Mouse (Mus musculus) kidney, adult 9 months (tissue): Measurements from ENCODE around the gene Galnt16.

ENCODE experiments used
- DNase-seq: peaks from one replicate; pipeline ENCODE4 v3.0.0; 2022

Gene Galnt16

GRCm38 (mm10) chr12:80517977-80518376 is at the start of gene Galnt16:
Galnt16 (plus strand) TSS chr12:80518277.
- no peak for DNase-seq

GRCm38 (mm10) chr12:80470206-80470605 is 47.9 kb upstream of the Galnt16 start:
- no peak for DNase-seq

GRCm38 (mm10) chr12:80471926-80472325 is 46.2 kb upstream of the Galnt16 start:
- DNase-seq = no peak

GRCm38 (mm10) chr12:80473731-80474130 is 44.3 kb upstream of the Galnt16 start:
- DNase-seq = no peak

- DNase-seq = no peak
Observed at GRCm38 (mm10) chr12:80479986-80480385, 38.1 kb upstream of the Galnt16 start.

- no peak for DNase-seq
Observed at GRCm38 (mm10) chr12:80483397-80483796, 34.7 kb upstream of the Galnt16 start.

GRCm38 (mm10) chr12:80493311-80493710 is 24.8 kb upstream of the Galnt16 start:
- DNase-seq = no peak

- DNase-seq = no peak
Observed at GRCm38 (mm10) chr12:80495691-80496090, 22.4 kb upstream of the Galnt16 start.

GRCm38 (mm10) chr12:80498356-80498755 is 19.7 kb upstream of the Galnt16 start:
- no peak for DNase-seq

GRCm38 (mm10) chr12:80500506-80500905 is 17.6 kb upstream of the Galnt16 start:
- no peak for DNase-seq

GRCm38 (mm10) chr12:80504718-80505117 is 13.4 kb upstream of the Galnt16 start:
- no peak for DNase-seq

GRCm38 (mm10) chr12:80507041-80507745 is 10.9 kb upstream of the Galnt16 start:
- DNase-seq = peak; percentile 23

- DNase-seq = no peak
Observed at GRCm38 (mm10) chr12:80518393-80518756, 298 bp downstream of the Galnt16 start.

GRCm38 (mm10) chr12:80518757-80519620 is 912 bp downstream of the Galnt16 start:
- DNase-seq = no peak

GRCm38 (mm10) chr12:80519621-80520332 is 1.7 kb downstream of the Galnt16 start:
- DNase-seq = no peak

- no peak for DNase-seq
Observed at GRCm38 (mm10) chr12:80522006-80522405, 3.9 kb downstream of the Galnt16 start.

- no peak for DNase-seq
Observed at GRCm38 (mm10) chr12:80524276-80524921, 6.3 kb downstream of the Galnt16 start.

GRCm38 (mm10) chr12:80525513-80525912 is 7.4 kb downstream of the Galnt16 start:
- no peak for DNase-seq

GRCm38 (mm10) chr12:80526511-80526910 is 8.4 kb downstream of the Galnt16 start:
- no peak for DNase-seq

GRCm38 (mm10) chr12:80527727-80528389 is 9.8 kb downstream of the Galnt16 start:
- no peak for DNase-seq

GRCm38 (mm10) chr12:80530052-80530451 is 12.0 kb downstream of the Galnt16 start:
- no peak for DNase-seq

GRCm38 (mm10) chr12:80530630-80531029 is 12.6 kb downstream of the Galnt16 start:
- DNase-seq = no peak
